Mouse (Mus musculus): Measurements from ENCODE around the gene Gm11541.

DNA sequence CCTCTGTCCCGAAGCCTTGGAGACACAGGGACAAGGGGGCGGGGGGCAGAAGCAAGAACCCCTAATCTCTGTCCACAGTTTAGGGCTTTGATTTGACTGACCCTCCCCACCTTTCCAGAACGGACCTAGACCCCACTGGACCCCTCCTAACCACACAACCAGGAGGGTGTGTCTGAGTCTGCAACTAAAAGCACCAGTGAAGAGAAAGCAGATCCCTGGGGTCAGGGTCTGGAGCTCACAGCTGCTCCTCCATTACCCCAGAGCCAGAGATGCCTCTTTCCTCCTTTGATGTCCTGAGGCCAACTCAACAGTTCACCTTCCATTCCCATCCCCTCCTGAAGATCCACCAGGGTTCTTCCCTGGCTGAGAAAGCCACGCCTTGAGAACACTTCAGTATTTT lies 28.0 kb downstream of the Gm11541 start:
- TF ChIP-seq CTCF (IDR thresholded peaks at IDR 0.05; ENCODE audit: low read depth) (no peak), EP300 (IDR thresholded peaks at IDR 0.05; ENCODE audit: low read depth) (no peak)

Measured in heart, postnatal 0 days (tissue).